Mouse (Mus musculus): ENCODE results near the gene Olfr5. TPM values are rescaled to one million over a fixed set of nuclear protein-coding genes. Genes with fewer than 3 reads are reported as not detected.

Olfr5 gene
- polyA plus RNA-seq, 1 experiment from 2014 or later = not detected

DNA sequence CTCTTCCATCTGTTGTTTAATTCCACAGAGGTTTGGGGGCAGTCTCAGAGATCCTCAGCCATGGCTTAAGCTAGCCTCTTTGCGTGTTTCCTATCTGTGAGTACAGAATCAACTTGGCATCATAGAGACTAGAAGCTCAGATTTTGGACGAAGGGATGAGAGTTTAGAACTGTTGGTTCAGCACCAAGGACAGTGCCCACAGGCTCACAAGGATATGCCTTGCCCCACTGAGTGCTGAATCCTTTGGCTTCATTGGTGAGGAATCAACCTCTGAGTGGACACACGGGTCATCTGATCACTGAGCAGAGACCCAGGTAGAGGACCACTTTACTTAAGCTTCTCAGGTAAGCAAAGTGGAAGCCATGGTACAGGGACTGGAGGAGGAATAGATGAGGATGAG, 30.3 kb downstream of the Olfr5 start:
- Histone ChIP-seq H3K4me1 (ENCODE audit: control insufficient read depth, insufficient read depth, low read length) (no peaks in the 10 kb centered on the region), H3K4me2 (ENCODE audit: low read depth, low read length) (no peak overlapping the region), H3K9ac (ENCODE audit: low read length) (no peak overlapping the region), H3K4me3 (ENCODE audit: low read length) (no peak overlapping the region), H3K9me3 (replicated peaks; ENCODE audit: control insufficient read depth, low read length) (peaks cover 3% of the 10 kb centered on the region), H3K27me3 (ENCODE audit: control insufficient read depth, insufficient read depth, low read length) (no peaks in the 10 kb centered on the region), H3K27ac (ENCODE audit: low read length) (no peak overlapping the region), H3K36me3 (ENCODE audit: control insufficient read depth, insufficient read depth) (no peaks in the 10 kb centered on the region)
- ATAC-seq (replicated peaks; ENCODE audit: extremely low read depth, insufficient read depth, low FRiP score) = no peak
- WGBS = 41% methylated on average over 3 of the region's 3 CpGs

DNA sequence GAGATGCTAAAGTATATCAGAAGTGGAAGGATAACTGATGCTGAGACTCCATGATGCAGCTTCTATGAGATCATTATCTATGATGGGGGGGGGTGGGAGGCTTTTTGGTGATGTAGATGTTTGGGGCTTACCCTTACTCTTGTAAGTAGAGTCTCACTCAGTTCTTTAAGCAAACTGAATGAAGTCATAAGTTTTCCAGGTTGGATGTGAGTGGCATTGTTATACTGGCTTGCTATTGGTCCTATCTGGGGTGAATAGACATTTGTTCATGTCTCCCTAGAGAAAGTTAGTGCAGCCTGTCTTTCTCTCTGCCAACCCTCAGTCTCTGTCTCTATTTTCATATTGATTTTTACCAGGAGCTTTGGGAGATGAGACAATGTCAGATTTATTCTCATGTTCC, 30.9 kb downstream of the Olfr5 start, which contains the start of gene Olfr1336:
Olfr1336 (plus strand) TSS at position 301 of the 400 bp plus-strand sequence.
- Histone ChIP-seq H3K4me3 (ENCODE audit: low read length) (no peak within 1 kb of the TSS), H3K9ac (ENCODE audit: low read length) (no peak within 1 kb of the TSS), H3K9me3 (replicated peaks; ENCODE audit: control insufficient read depth, low read length) (peaks cover 3% of the 10 kb centered on the region), H3K27ac (ENCODE audit: low read length) (no peak within 1 kb of the TSS), H3K27me3 (ENCODE audit: control insufficient read depth, insufficient read depth, low read length) (no peaks in the 10 kb centered on the region), H3K4me1 (ENCODE audit: control insufficient read depth, insufficient read depth, low read length) (no peaks in the 10 kb centered on the region), H3K4me2 (ENCODE audit: low read depth, low read length) (no peak within 1 kb of the TSS), H3K36me3 (ENCODE audit: control insufficient read depth, insufficient read depth) (no peaks in the 10 kb centered on the region)
- ATAC-seq (replicated peaks; ENCODE audit: extremely low read depth, insufficient read depth, low FRiP score) = no peak

DNA sequence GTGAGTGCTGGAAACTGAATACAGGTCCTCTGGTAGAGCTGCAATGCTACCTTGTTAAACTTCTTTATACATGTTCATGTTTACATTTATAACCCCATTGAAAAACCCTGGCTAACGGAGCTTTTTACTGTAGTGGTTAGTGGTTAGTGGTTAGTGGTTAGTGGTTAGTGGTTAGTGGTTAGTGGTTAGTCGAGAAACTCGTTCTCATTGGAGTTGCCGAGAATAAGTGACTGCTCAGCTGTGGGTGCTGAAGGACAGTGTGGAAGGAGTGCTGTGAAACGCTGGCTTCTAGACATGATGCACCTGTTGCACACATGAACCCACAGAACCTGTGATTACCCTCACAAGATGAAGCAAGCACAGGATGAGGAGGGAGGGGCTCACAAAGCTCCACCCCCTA, 39.0 kb downstream of the Olfr5 start:
- Histone ChIP-seq H3K4me1 (ENCODE audit: control insufficient read depth, insufficient read depth, low read length) (no peaks in the 10 kb centered on the region), H3K4me3 (ENCODE audit: low read length) (no peak overlapping the region), H3K36me3 (ENCODE audit: control insufficient read depth, insufficient read depth) (no peaks in the 10 kb centered on the region), H3K9ac (ENCODE audit: low read length) (no peak overlapping the region), H3K27me3 (ENCODE audit: control insufficient read depth, insufficient read depth, low read length) (no peaks in the 10 kb centered on the region), H3K9me3 (replicated peaks; ENCODE audit: control insufficient read depth, low read length) (peaks cover 3% of the 10 kb centered on the region; the same call in 1 of the 2 replicates), H3K4me2 (ENCODE audit: low read depth, low read length) (no peak overlapping the region), H3K27ac (ENCODE audit: low read length) (no peak overlapping the region)
- 71% methylated on average over 5 of the region's 5 CpGs for WGBS
- no peak for ATAC-seq (replicated peaks; ENCODE audit: extremely low read depth, insufficient read depth, low FRiP score)

DNA sequence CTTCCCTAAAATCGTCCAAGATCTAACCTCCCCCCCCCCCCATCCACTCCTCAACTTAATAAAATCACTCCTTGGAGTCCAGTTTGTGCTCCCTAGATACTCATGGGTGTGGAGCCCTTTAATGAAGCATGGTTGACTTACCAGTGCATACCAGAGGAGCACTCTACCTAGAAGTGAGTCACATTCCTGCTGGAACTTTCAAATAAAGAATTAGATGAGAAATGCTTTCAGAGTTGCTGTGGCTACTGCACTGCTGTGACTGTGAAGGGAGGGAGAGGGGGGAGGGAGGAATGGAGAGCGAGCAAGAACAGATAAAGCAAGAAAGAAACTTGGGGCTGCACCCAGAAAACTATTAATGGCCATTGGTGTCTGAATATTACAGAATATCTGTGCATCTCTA, 45.6 kb downstream of the Olfr5 start:
- Histone ChIP-seq H3K4me1 (ENCODE audit: control insufficient read depth, insufficient read depth, low read length) (no peaks in the 10 kb centered on the region), H3K9me3 (replicated peaks; ENCODE audit: control insufficient read depth, low read length) (peaks cover 2% of the 10 kb centered on the region; the same call in 1 of the 2 replicates), H3K4me2 (ENCODE audit: low read depth, low read length) (no peak overlapping the region), H3K27me3 (ENCODE audit: control insufficient read depth, insufficient read depth, low read length) (no peaks in the 10 kb centered on the region), H3K36me3 (ENCODE audit: control insufficient read depth, insufficient read depth) (no peaks in the 10 kb centered on the region), H3K4me3 (ENCODE audit: low read length) (no peak overlapping the region), H3K9ac (ENCODE audit: low read length) (no peak overlapping the region), H3K27ac (ENCODE audit: low read length) (no peak overlapping the region)
- no peak for ATAC-seq (replicated peaks; ENCODE audit: extremely low read depth, insufficient read depth, low FRiP score)
- 55% methylated on average over 2 of the region's 2 CpGs for WGBS

DNA sequence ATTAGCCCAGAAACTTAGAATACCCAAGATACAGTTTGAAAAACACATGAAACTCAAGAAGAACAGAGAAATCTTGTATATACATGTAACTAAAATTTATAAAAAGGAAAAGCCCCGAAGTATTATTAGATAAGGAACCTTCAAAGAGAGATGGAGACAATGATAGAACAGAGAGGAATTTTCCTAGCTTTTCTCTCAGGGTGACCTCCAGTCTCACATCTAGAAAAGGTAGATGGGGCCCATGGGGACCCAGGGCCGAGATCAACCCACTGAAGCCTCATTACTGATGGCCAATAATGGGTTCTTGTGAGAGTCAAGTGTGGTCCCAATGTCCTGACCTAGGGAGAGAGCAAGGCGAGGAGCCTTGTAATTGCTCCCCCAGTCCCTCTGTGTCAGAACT, 48.4 kb downstream of the Olfr5 start, which contains the start of gene Olfr1344:
Olfr1344 (plus strand) TSS at position 301 of the 400 bp plus-strand sequence.
- no peaks in the 10 kb centered on the region for H3K27me3 ChIP-seq (ENCODE audit: control insufficient read depth, insufficient read depth, low read length)
- no peak for ATAC-seq (replicated peaks; ENCODE audit: extremely low read depth, insufficient read depth, low FRiP score)
- H3K9me3 ChIP-seq (replicated peaks; ENCODE audit: control insufficient read depth, low read length) = peaks cover 2% of the 10 kb centered on the region; the same call in 1 of the 2 replicates
- H3K36me3 ChIP-seq (ENCODE audit: control insufficient read depth, insufficient read depth) = no peaks in the 10 kb centered on the region
- H3K9ac ChIP-seq (ENCODE audit: low read length) = no peak within 1 kb of the TSS
- no peaks in the 10 kb centered on the region for H3K4me1 ChIP-seq (ENCODE audit: control insufficient read depth, insufficient read depth, low read length)
- no peak within 1 kb of the TSS for H3K4me3 ChIP-seq (ENCODE audit: low read length)
- 59% methylated on average over 3 of the region's 3 CpGs for WGBS
- H3K27ac ChIP-seq (ENCODE audit: low read length) = no peak within 1 kb of the TSS
- H3K4me2 ChIP-seq (ENCODE audit: low read depth, low read length) = no peak within 1 kb of the TSS

DNA sequence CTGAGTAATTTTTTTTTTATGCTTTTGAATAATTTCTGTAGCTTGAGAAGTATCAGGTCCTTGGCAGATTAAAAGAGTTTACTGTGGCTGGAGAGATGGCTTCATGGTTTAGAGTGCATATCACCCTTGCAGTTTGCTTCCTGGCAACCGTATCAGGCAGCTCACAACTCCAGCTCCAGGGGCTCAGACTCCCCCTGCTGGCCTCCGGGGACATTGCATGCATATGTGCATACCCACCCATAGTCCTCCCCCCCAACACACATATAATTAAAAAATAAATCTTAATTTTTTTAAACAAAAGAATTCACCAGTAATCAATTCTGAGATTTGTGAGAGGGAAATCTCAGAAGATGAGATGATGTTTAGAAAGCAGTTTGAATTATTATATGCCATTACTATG, 56.4 kb downstream of the Olfr5 start:
- 36% methylated on average over 2 of the region's 2 CpGs for WGBS
- ATAC-seq (replicated peaks; ENCODE audit: extremely low read depth, insufficient read depth, low FRiP score) = no peak
- H3K9ac ChIP-seq (ENCODE audit: low read length) = no peak overlapping the region
- H3K9me3 ChIP-seq (replicated peaks; ENCODE audit: control insufficient read depth, low read length) = peaks cover 5% of the 10 kb centered on the region
- no peak overlapping the region for H3K27ac ChIP-seq (ENCODE audit: low read length)
- no peaks in the 10 kb centered on the region for H3K4me1 ChIP-seq (ENCODE audit: control insufficient read depth, insufficient read depth, low read length)
- H3K36me3 ChIP-seq (ENCODE audit: control insufficient read depth, insufficient read depth) = no peaks in the 10 kb centered on the region
- no peak overlapping the region for H3K4me3 ChIP-seq (ENCODE audit: low read length)
- H3K4me2 ChIP-seq (ENCODE audit: low read depth, low read length) = no peak overlapping the region
- no peaks in the 10 kb centered on the region for H3K27me3 ChIP-seq (ENCODE audit: control insufficient read depth, insufficient read depth, low read length)

DNA sequence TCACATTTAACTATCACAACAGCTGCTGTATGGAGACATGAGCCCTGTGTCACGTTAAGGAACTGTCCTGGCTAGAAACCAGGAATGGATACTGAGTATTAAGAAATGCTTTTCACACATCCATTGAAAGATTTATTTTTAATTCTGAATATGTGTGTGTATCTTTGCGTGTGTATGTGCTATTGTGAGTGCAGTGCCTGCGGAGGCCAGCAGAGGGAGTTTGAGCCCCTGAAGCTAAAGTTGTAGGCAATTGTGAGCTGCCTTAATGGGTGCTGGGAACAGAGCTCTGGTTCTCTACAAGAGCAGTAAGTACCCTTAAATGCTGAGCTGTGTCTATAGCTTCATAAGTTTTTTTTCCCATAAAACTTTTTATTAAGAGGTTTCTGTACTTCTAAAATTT, 57.4 kb downstream of the Olfr5 start:
- H3K4me1 ChIP-seq (ENCODE audit: control insufficient read depth, insufficient read depth, low read length) = no peaks in the 10 kb centered on the region
- H3K27ac ChIP-seq (ENCODE audit: low read length) = no peak overlapping the region
- WGBS = 79% methylated on average over 3 of the region's 3 CpGs
- no peak overlapping the region for H3K4me2 ChIP-seq (ENCODE audit: low read depth, low read length)
- no peaks in the 10 kb centered on the region for H3K36me3 ChIP-seq (ENCODE audit: control insufficient read depth, insufficient read depth)
- no peaks in the 10 kb centered on the region for H3K27me3 ChIP-seq (ENCODE audit: control insufficient read depth, insufficient read depth, low read length)
- H3K4me3 ChIP-seq (ENCODE audit: low read length) = no peak overlapping the region
- H3K9ac ChIP-seq (ENCODE audit: low read length) = no peak overlapping the region
- H3K9me3 ChIP-seq (replicated peaks; ENCODE audit: control insufficient read depth, low read length) = peaks cover 5% of the 10 kb centered on the region
- no peak for ATAC-seq (replicated peaks; ENCODE audit: extremely low read depth, insufficient read depth, low FRiP score)

Other genes starting within 250 kb of the Olfr5 start
- not detected in 2 replicates for gene Epp13, start 234.2 kb downstream of the Olfr5 start, polyA plus RNA-seq (2015; fragmentation: Nextera tagmentation; extraction: Ambion mirVana)
- 4.9 and 5.1 TPM in 2 replicates for gene Zfp667, start 200.4 kb downstream of the Olfr5 start, polyA plus RNA-seq (2015; fragmentation: Nextera tagmentation; extraction: Ambion mirVana)
- 3.2 and 4.5 TPM in 2 replicates for gene Zfp583, start 155.7 kb downstream of the Olfr5 start, polyA plus RNA-seq (2015; fragmentation: Nextera tagmentation; extraction: Ambion mirVana)
- 1.0 and 1.5 TPM in 2 replicates for gene Gm3854, start 143.2 kb downstream of the Olfr5 start, polyA plus RNA-seq (2015; fragmentation: Nextera tagmentation; extraction: Ambion mirVana)
- gene Zfp78, start 123.7 kb downstream of the Olfr5 start, polyA plus RNA-seq (2015; fragmentation: Nextera tagmentation; extraction: Ambion mirVana) = 1.0 and 1.8 TPM in 2 replicates
- gene Zfp28, start 103.6 kb downstream of the Olfr5 start, polyA plus RNA-seq (2015; fragmentation: Nextera tagmentation; extraction: Ambion mirVana) = 7.6 and 9.5 TPM in 2 replicates
- 0.20 TPM in 1 of 2 replicates, not detected in the other for gene Smim17, start 88.2 kb downstream of the Olfr5 start, polyA plus RNA-seq (2015; fragmentation: Nextera tagmentation; extraction: Ambion mirVana)
- not detected in 2 replicates for gene Gm20715, start 76.7 kb downstream of the Olfr5 start, polyA plus RNA-seq (2015; fragmentation: Nextera tagmentation; extraction: Ambion mirVana)
- not detected in 2 replicates for gene Olfr1344, start 48.3 kb downstream of the Olfr5 start, polyA plus RNA-seq (2015; fragmentation: Nextera tagmentation; extraction: Ambion mirVana)
- gene Olfr1336, start 30.8 kb downstream of the Olfr5 start, polyA plus RNA-seq (2015; fragmentation: Nextera tagmentation; extraction: Ambion mirVana) = 0.02 TPM in 1 of 2 replicates, not detected in the other
- gene Olfr1346, start 19.8 kb downstream of the Olfr5 start, polyA plus RNA-seq (2015; fragmentation: Nextera tagmentation; extraction: Ambion mirVana) = not detected in 2 replicates
- gene Olfr1347, start 12.8 kb upstream of the Olfr5 start, polyA plus RNA-seq (2015; fragmentation: Nextera tagmentation; extraction: Ambion mirVana) = not detected in 2 replicates
- gene Olfr1348, start 21.8 kb upstream of the Olfr5 start, polyA plus RNA-seq (2015; fragmentation: Nextera tagmentation; extraction: Ambion mirVana) = not detected in 2 replicates
- gene Olfr1349, start 36.0 kb upstream of the Olfr5 start, polyA plus RNA-seq (2015; fragmentation: Nextera tagmentation; extraction: Ambion mirVana) = not detected in 2 replicates
- not detected in 2 replicates for gene Olfr1350, start 77.9 kb upstream of the Olfr5 start, polyA plus RNA-seq (2015; fragmentation: Nextera tagmentation; extraction: Ambion mirVana)
- gene Zim1, start 209.5 kb upstream of the Olfr5 start, polyA plus RNA-seq (2015; fragmentation: Nextera tagmentation; extraction: Ambion mirVana) = 6.6 and 11.6 TPM in 2 replicates
- 86.6 and 88.1 TPM in 2 replicates for gene Peg3, start 243.5 kb upstream of the Olfr5 start, polyA plus RNA-seq (2015; fragmentation: Nextera tagmentation; extraction: Ambion mirVana)
- 5.9 and 6.1 TPM in 2 replicates for gene Usp29, start 243.6 kb upstream of the Olfr5 start, polyA plus RNA-seq (2015; fragmentation: Nextera tagmentation; extraction: Ambion mirVana)

Measured in heart, embryonic 16.5 days (tissue).